Mouse (Mus musculus) adipocyte (in vitro differentiated cells): ENCODE measurements around the gene Cd101.
A peak's percentile ranks its signal among the peaks of the same experiment; 100 is the strongest.

Experiments used
- DNase-seq: peaks from one replicate; pipeline ENCODE4 v3.0.0-alpha.2; 2016; ENCODE audit warnings: low spot score

The Cd101 gene

DNA sequence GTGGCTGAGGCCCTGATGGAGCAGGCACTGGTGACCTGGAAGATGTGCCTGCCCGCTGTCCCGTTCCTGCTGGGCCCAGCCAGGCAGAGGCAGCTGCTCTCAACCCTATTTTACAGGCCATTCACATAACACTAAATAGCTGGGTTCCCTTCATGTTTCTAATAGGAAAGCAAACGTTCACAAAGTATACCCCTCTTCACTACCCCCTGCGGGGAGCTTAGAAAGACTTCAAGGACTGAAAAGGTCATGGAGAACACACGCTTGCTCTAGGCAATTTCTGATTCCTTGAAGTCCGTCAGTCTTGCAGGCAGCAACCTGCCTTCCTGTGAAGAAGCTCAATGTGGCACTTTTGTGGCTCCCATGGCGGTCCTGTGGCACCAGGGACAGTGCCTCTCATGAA, 12.6 kb upstream of the Cd101 start:
- DNase-seq = no peak

GRCm38 (mm10) chr3:101037984-101038545, 8.7 kb upstream of the Cd101 start:
- no peak for DNase-seq

- DNase-seq = no peak
Observed at GRCm38 (mm10) chr3:101036001-101036400, 6.6 kb upstream of the Cd101 start.

DNA sequence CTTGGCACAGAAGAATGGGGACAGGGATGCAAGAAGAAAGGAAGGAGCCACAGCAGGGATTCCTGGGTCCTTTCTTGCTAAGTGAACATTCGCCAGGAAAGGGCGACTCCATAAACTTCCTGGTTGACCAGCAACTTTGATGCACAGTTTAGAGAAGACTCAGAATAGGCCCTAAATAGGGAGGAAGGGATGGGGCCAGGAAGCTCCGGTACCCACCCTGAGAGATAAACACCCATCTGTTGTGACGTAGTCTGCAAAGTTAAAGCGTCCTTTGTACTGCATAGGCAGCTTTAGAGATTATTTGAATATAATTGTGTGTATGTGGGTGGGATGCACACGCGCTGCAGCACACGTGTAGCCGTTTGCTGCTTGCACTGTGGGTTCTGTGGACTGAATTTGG, 5.2 kb upstream of the Cd101 start:
- DNase-seq = no peak

GRCm38 (mm10) chr3:101033644-101034043, 4.3 kb upstream of the Cd101 start:
- no peak for DNase-seq

GRCm38 (mm10) chr3:101031456-101032142, 2.2 kb upstream of the Cd101 start:
- no peak for DNase-seq

DNA sequence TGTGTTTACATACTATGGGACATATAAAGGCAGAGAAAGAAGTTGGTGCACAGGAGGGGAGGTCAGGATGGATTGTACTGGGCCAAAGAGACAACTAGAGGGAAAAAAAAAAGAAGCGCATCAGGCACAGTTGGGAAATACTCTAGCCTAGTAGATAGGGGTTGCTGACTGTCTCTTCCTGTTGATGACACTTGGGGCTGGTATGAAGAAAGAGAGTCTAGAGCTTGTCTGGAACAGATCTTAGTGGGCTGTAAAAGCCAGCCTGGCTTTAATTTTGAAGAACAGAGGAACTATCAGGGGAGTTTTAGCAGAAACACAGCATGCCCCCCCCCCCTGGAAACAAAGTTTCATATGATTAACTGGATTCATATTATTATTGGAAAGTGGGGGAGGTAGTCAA, 1.3 kb upstream of the Cd101 start:
- no peak for DNase-seq

DNA sequence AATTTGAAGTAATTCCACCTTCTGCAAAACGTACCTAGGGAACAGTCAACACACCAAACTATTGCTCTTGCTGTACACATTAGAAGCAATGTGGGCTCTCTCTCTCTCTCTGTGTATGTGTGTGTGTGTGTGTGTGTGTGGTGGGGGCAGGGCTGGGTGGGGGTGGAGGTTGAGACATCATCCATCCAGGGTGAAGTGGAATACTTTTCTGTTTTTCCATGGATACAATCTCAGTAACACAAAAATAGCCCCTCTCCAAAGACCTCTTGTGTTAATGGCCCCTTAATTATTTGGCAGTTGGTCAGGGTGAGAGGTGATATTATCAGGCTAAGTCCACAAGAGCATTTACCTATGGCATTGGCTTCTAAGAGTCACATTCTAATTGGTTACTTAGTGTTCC, 2.6 kb downstream of the Cd101 start:
- DNase-seq = no peak

DNA sequence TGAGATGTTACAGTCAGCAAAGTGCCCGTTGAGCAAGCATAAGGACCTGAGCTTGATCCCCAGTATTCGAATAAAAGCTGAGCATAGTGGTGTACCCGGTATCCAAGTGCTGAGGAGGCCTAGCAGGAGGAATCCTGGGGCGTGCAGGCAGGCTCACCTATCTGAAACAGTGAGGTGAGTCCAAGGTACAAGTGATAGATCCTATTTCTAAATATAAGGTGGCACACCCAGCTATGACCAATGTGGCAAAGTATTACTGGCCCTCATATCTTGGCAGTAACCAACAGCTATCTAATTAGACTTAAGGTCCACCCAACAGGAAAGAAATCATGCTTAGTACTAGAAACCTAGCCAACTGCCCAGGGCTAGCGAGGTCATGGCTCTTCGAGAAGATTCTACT, 6.4 kb downstream of the Cd101 start:
- DNase-seq = no peak

GRCm38 (mm10) chr3:101021481-101022051, 7.8 kb downstream of the Cd101 start:
- DNase-seq = no peak

DNA sequence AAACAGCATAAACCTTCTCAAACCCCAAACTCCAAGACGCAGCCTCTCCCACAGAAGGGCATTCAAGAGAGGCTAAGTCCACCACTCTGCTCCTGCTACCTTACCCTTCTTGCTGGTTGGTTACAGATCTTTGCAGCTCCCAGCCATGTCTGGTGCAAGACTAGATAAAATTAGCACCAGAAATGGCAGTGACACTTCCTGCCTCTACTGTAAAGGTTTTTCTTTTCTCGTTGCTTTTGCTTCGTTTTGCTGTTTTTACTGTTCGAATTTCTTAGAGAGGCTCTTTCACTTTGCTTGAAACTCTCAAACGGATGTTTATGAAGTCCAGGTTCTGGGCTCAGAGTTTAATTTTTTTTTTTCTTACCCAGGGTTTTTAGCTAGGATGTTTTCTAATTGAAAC, 8.3 kb downstream of the Cd101 start:
- DNase-seq = no peak

DNA sequence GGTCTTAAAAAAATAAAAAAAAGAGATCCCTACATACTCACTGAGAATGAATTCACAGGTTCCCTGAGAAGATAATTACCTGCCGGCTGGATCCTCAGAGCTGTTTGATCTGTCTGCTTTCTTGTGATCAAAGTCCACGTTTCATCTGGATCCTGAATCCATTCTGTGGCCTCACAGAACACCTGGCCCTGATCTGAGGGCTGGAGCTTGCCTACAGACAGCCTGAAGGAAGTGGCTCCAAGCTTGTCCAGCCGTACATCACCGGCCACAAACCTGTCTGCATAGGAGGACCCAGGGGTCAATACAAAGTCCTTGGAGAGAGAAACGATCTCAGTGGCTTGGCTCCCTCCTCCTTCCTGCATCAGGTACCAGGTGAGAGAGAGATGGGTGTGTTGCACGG, 10.9 kb downstream of the Cd101 start:
- DNase-seq = no peak

GRCm38 (mm10) chr3:101016050-101016449, 13.3 kb downstream of the Cd101 start:
- DNase-seq = no peak

DNA sequence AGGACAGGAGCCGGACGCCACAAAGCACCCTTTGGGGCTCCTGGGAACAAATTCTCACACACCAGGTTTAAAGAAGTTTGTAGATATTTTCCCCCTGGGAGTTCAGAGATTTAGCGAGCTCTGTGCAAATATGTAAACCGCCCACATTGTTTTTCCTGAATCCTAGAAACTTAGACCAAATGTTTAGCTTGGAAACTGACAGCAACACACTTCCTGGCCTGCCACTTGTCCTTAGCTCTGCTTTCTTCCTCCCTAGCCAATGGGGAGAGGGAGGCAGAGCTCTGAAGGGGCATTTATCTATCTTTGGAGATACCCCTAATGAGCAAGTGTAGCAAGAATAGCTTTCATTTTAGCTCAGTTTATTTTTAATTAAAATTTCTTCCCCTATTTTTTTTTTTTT, 14.1 kb downstream of the Cd101 start:
- peak; percentile 12 for DNase-seq

DNA sequence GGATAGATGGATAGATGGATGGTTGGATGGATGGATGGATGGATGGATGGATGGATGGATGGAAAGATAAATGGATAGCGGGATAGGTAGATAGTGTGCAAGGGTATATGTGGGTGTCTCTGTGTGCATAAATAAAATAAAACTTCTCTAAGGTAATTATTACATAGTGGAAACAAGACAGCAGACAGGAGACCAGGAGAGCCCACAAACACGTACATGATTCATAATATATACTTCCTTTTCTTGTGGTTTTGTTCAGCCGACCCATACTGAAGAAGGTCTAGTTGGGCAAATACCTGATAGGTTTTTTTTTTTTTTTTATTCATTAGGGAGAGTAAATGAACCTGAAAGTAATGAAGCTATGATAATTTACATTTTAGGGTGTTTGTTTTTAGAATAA, 15.8 kb downstream of the Cd101 start:
- DNase-seq = no peak

DNA sequence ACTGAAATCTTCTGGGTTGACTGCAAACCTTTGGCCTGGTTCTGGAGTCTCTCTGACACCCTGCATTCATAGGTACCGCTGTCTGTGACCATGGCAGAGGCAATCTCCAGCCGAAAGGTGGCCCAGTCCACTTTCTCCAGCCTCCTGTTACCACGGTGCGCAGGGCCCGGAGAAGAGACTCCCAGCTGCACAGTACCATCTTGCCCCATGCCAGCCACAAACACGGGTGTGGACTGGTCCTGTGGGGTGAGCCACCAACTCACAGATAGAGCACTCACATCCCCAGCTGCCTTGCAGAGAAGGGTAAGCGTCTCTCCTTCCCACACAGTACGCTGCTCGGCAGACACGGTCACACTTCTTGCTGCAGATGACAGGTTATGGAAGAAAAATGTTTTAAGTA, 16.4 kb downstream of the Cd101 start:
- DNase-seq = no peak

GRCm38 (mm10) chr3:101012597-101012996, 16.8 kb downstream of the Cd101 start:
- no peak for DNase-seq

DNA sequence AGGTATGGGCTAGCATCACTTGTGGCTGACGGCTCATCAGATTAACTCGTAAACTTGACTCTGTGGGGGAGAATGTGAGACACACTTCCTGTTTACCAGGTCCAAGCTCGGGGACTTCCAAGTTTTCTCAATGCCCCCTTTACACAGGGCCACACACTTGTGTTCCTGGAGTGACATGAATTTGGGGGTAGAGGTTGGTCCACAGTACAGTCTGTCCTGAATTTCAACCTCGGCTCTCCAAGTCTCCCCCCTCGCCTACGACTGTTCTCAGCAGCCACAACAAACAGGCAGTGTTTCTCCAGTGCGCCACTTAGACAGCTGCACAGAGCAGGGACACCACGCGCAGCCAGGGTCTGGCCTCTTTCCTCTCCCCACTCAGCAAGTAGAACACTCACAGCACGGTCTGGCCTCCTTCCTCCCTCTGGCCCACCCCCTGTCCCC, 17.2 kb downstream of the Cd101 start:
- DNase-seq = no peak

GRCm38 (mm10) chr3:101011203-101011600, 18.2 kb downstream of the Cd101 start:
- DNase-seq = no peak

DNA sequence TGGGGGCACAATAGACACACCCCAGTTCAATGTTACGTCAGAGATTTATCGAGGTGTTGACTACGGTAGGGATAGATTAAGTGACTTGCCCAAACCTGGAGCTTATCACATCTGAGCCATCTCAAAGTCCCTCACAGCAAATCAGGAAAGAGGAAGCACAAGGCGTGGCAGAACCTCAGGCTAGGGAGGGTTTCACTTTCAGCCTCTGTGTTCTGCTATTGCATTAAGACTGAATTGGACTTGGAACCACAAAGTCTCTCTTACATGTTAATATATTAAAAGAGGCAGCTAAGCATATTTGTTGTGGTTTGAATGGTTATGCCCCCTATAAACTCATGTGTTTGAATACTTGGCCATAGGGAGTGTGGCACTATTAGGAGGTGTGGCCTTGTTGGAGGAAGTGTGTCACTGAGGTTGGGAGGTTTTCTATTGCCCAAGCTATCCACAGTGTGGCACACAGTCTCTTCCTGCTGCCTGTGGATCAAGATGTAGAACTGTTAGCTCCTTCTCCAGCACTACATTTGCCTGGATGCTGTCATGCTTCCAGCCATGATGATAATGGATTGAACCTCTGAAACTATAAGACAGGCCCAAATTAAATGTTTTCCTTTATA, 18.7 kb downstream of the Cd101 start:
- no peak for DNase-seq

- peak; percentile 11 for DNase-seq
Observed at GRCm38 (mm10) chr3:101007112-101007782, 22.1 kb downstream of the Cd101 start.

DNA sequence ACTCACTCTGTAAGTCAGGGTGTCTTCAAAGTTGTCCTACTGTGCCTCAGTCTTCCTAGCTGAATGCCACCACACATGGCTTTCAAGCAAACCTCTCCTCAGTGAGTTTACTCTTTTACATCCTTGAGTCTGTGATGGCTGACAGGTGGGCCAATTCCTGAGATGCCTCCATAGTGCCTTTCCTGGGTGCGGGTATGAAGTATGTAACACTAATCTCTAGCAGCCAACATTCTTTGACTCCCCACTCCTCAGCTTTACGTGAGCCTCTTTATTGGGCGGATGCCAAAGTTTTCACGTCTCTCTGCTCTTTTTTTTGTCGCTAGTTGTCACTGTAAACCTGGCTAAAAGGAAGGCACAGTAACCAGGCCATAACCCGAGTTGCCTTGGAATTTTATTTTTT, 24.0 kb downstream of the Cd101 start:
- no peak for DNase-seq
